Mouse (Mus musculus) urinary bladder, adult 18-20 months (tissue): ENCODE data around the gene Vps25.

Experiments
- DNase-seq, 2 experiments: peaks; one replicate each; pipeline ENCODE4 v3.0.0; 2022; ENCODE audit warnings: low spot score in 2 of 2, mixed read lengths in 2 of 2

Vps25 gene

GRCm38 (mm10) chr11:101245071-101245470 is 8.4 kb upstream of the Vps25 start:
- DNase-seq: no peak

GRCm38 (mm10) chr11:101245855-101246701 is 7.4 kb upstream of the Vps25 start, which contains the start of gene Ramp2:
Gene Ramp2 (plus strand): TSS chr11:101246028.
- no peak for DNase-seq

- no peak for DNase-seq
Measured at GRCm38 (mm10) chr11:101246702-101247012, 6.8 kb upstream of the Vps25 start.

- no peak for DNase-seq
Measured at GRCm38 (mm10) chr11:101247521-101248030, 5.9 kb upstream of the Vps25 start.

GRCm38 (mm10) chr11:101248258-101248994 is 5.1 kb upstream of the Vps25 start:
- DNase-seq: no peak

- DNase-seq: no peak
Measured at GRCm38 (mm10) chr11:101251031-101251430, 2.5 kb upstream of the Vps25 start.

GRCm38 (mm10) chr11:101252941-101253340 is 566 bp upstream of the Vps25 start:
- DNase-seq: no peak

- DNase-seq: no peak
Measured at GRCm38 (mm10) chr11:101255826-101256775, 2.6 kb downstream of the Vps25 start.

GRCm38 (mm10) chr11:101259261-101259712 is 5.8 kb downstream of the Vps25 start:
- DNase-seq: no peak

- peak in 1 of 2 experiments; percentile 70 for DNase-seq
Measured at GRCm38 (mm10) chr11:101259948-101260825, 6.7 kb downstream of the Vps25 start, which contains the start of gene Wnk4. Gene Wnk4 (plus strand): TSS chr11:101260567.

- DNase-seq: no peak
Measured at GRCm38 (mm10) chr11:101260826-101261380, 7.4 kb downstream of the Vps25 start.

GRCm38 (mm10) chr11:101262272-101262967 is 8.9 kb downstream of the Vps25 start:
- DNase-seq: no peak

GRCm38 (mm10) chr11:101263138-101263988 is 9.9 kb downstream of the Vps25 start:
- DNase-seq: no peak

GRCm38 (mm10) chr11:101263989-101264280 is 10.4 kb downstream of the Vps25 start:
- no peak for DNase-seq

GRCm38 (mm10) chr11:101264954-101265471 is 11.5 kb downstream of the Vps25 start:
- DNase-seq: no peak

- no peak for DNase-seq
Measured at GRCm38 (mm10) chr11:101265906-101266305, 12.4 kb downstream of the Vps25 start.

GRCm38 (mm10) chr11:101269577-101270116 is 16.1 kb downstream of the Vps25 start:
- no peak for DNase-seq

GRCm38 (mm10) chr11:101272446-101272845 is 18.9 kb downstream of the Vps25 start:
- DNase-seq: no peak
